Mouse (Mus musculus) embryonic facial prominence, embryonic 14.5 days (tissue): Measurements from ENCODE around the gene Rab3gap1. TPM values are rescaled to one million over a fixed set of nuclear protein-coding genes. Genes with fewer than 3 reads are reported as not detected.
A peak's percentile ranks its signal among the peaks of the same experiment; 100 is the strongest.

Source experiments
- ATAC-seq: fragments of 200-750 bp; cut with Nextera tagmentation; 2 replicates; pipeline ENCODE4 v1.8.0; 2017; ENCODE audit warnings: low read depth, moderate number of reproducible peaks, moderate TSS enrichment
- DNase-seq: peaks from one replicate; pipeline ENCODE4 v3.0.0-alpha.2; 2015; ENCODE audit warnings: low spot score
- H3K27ac ChIP-seq: fragments of 300-500 bp; sonication (generic); replicated peaks from 2 replicates; pipeline ENCODE4 v1.5.1; 2014; ENCODE audit warnings: low read depth, mild to moderate bottlenecking, low read length, moderate library complexity
- H3K27me3 ChIP-seq: fragments of 300-500 bp; sonication (generic); replicated peaks from 2 replicates; pipeline ENCODE4 v1.6.1; 2014; ENCODE audit warnings: low read length; ENCODE audit not compliant: control insufficient read depth, insufficient read depth
- H3K36me3 ChIP-seq: fragments of 300-500 bp; sonication (generic); 2 replicates; pipeline ENCODE4 v1.6.1; 2014; ENCODE audit warnings: low read length, mixed read lengths; ENCODE audit not compliant: control insufficient read depth, insufficient read depth
- H3K4me1 ChIP-seq: fragments of 300-500 bp; sonication (generic); 2 replicates; pipeline ENCODE4 v1.6.1; 2014; ENCODE audit warnings: antibody characterized with exemption, low read length; ENCODE audit not compliant: control insufficient read depth, insufficient read depth
- H3K4me2 ChIP-seq: fragments of 300-500 bp; sonication (generic); 2 replicates; pipeline ENCODE4 v1.6.1; 2014; ENCODE audit warnings: low read depth, mild to moderate bottlenecking, low read length, moderate library complexity, mixed read lengths
- H3K4me3 ChIP-seq: fragments of 300-500 bp; sonication (generic); 2 replicates; pipeline ENCODE4 v1.5.1; 2014; ENCODE audit warnings: low read depth, mild to moderate bottlenecking, low read length
- H3K9ac ChIP-seq: fragments of 300-500 bp; sonication (generic); 2 replicates; pipeline ENCODE4 v1.6.1; 2014; ENCODE audit warnings: low read depth, mild to moderate bottlenecking, low read length, moderate library complexity, mixed read lengths
- H3K9me3 ChIP-seq: fragments of 300-500 bp; sonication (generic); 2 replicates; pipeline ENCODE4 v1.6.1; 2016; ENCODE audit warnings: low read length; ENCODE audit not compliant: control insufficient read depth
- WGBS: fragments of 180-500 bp; shearing (Covaris S2); extraction: QIAGEN DNeasy Blood & Tissue Kit; methylation state at CpG from one replicate; pipeline ENCODE4 v1.1.7; 2014; 5-methylcytosine and 5-hydroxymethylcytosine counted together
- polyA plus RNA-seq: library from polyadenylated mRNA; unstranded; fragments of >200 nt; fragmentation: Nextera tagmentation; extraction: Ambion mirVana; gene quantifications from 2 replicates; pipeline ENCODE4 v1.2.1, GENCODE M21; 2014

Rab3gap1 gene
- polyA plus RNA-seq: 20.0 and 22.3 TPM in 2 replicates

- ATAC-seq (peak; percentile 98), DNase-seq (peak; percentile 93)
- H3K27ac ChIP-seq: peak within 1 kb of the TSS; percentile 57; the same call in 1 of the 2 replicates
- 16% methylated on average over 35 of the region's 47 CpGs for WGBS
- H3K4me1 ChIP-seq: peaks cover 9% of the 10 kb centered on the region
- H3K9me3 ChIP-seq: no peaks in the 10 kb centered on the region
- H3K27me3 ChIP-seq: no peaks in the 10 kb centered on the region
- peaks cover 16% of the 10 kb centered on the region for H3K36me3 ChIP-seq
- peak within 1 kb of the TSS; percentile 65 for H3K4me2 ChIP-seq
- H3K9ac ChIP-seq: peak within 1 kb of the TSS; percentile 73
- H3K4me3 ChIP-seq: peak within 1 kb of the TSS; percentile 65
These were observed at the start of gene Rab3gap1 for GRCm38 (mm10) chr1:127868300-127869261. Gene Rab3gap1, plus strand, starts transcription at chr1:127868773.

DNA sequence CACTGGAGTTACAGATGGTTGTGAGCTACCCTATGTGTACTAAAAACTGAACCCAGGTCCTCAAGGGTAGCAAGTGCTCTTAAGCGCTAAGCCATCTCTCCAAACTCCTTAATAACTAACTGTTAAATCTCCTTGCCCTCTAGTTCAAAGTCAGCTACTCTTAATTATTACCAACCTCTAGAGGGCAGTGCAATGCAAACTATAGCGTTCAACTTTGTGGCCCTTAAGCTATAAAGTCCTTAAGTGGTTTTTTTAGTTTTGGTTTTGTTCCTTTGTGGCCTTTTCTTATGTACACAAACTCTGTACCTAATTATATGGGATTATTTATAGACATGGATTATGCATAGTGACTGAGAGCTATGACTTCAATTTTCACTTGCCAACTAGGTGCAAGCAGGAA is 41.2 kb upstream of the Rab3gap1 start:
- Histone ChIP-seq H3K27ac (no peak overlapping the region), H3K36me3 (no peaks in the 10 kb centered on the region), H3K4me1 (no peaks in the 10 kb centered on the region), H3K4me3 (no peak overlapping the region), H3K9ac (no peak overlapping the region), H3K4me2 (no peak overlapping the region), H3K27me3 (no peaks in the 10 kb centered on the region), H3K9me3 (no peaks in the 10 kb centered on the region)
- WGBS: 28% methylated on average over 2 of the region's 2 CpGs
- peak; percentile 79 for DNase-seq
- no peak for ATAC-seq

DNA sequence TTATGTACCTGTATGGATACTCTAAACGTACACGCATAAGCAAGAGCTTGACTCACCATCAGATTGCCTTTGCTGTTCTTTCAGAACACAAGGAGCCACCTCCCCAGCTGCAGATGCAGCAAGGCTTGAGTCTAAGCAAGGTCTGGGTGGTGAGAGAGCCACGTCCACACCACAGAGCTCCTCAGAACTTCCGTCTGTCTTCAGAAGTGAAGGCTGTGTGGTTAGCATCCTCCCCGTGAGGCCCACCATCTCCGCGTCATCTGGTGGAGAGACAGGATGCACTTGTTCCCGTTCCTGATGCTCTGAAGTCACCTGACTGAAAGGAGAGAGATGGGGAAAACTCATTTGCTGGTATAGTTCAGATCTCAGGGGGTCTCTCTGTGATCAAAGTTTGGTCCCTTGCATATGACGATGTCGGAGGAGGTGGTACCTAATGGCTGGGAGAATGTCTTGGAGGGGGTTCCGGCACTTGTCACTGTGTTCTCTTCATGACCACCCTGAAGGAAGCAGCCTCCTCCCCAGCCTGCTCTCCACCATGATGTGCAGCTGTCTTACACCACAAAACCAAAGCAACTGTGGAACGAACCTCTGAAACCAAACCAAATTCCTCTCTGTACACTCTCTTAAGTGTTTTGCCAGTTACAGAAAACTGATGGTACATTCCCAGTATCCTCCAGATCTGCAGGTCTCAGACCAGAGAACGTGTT is 38.2 kb upstream of the Rab3gap1 start:
- no peaks in the 10 kb centered on the region for H3K36me3 ChIP-seq
- no peaks in the 10 kb centered on the region for H3K4me1 ChIP-seq
- WGBS: 85% methylated on average over 13 of the region's 13 CpGs
- H3K27ac ChIP-seq: no peak overlapping the region
- H3K27me3 ChIP-seq: no peaks in the 10 kb centered on the region
- H3K4me3 ChIP-seq: no peak overlapping the region
- H3K9me3 ChIP-seq: no peaks in the 10 kb centered on the region
- ATAC-seq: no peak
- H3K4me2 ChIP-seq: no peak overlapping the region
- no peak overlapping the region for H3K9ac ChIP-seq
- no peak for DNase-seq

GRCm38 (mm10) chr1:127833714-127834113 is 34.9 kb upstream of the Rab3gap1 start:
- WGBS: 44% methylated on average over 2 of the region's 2 CpGs
- ATAC-seq: no peak

GRCm38 (mm10) chr1:127834202-127834601 is 34.4 kb upstream of the Rab3gap1 start:
- no peak overlapping the region for H3K4me3 ChIP-seq
- DNase-seq: no peak
- 55% methylated on average over 4 of the region's 4 CpGs for WGBS
- no peaks in the 10 kb centered on the region for H3K9me3 ChIP-seq
- H3K4me1 ChIP-seq: no peaks in the 10 kb centered on the region
- H3K36me3 ChIP-seq: no peaks in the 10 kb centered on the region
- H3K9ac ChIP-seq: no peak overlapping the region
- ATAC-seq: no peak
- no peak overlapping the region for H3K4me2 ChIP-seq
- no peaks in the 10 kb centered on the region for H3K27me3 ChIP-seq
- H3K27ac ChIP-seq: no peak overlapping the region

More at GRCm38 (mm10) chr1:127833714-127834113, 34.9 kb upstream of the Rab3gap1 start:
- H3K9me3 ChIP-seq: no peaks in the 10 kb centered on the region
- H3K9ac ChIP-seq: no peak overlapping the region
- no peaks in the 10 kb centered on the region for H3K4me1 ChIP-seq
- H3K27me3 ChIP-seq: no peaks in the 10 kb centered on the region
- DNase-seq: no peak
- no peaks in the 10 kb centered on the region for H3K36me3 ChIP-seq
- no peak overlapping the region for H3K4me3 ChIP-seq
- no peak overlapping the region for H3K4me2 ChIP-seq
- H3K27ac ChIP-seq: no peak overlapping the region

GRCm38 (mm10) chr1:127836619-127837018 is 32.0 kb upstream of the Rab3gap1 start:
- WGBS: 55% methylated on average over 4 of the region's 4 CpGs
- ATAC-seq (no peak), DNase-seq (no peak)
- Histone ChIP-seq H3K9ac (no peak overlapping the region), H3K4me1 (no peaks in the 10 kb centered on the region), H3K27me3 (no peaks in the 10 kb centered on the region), H3K4me2 (no peak overlapping the region), H3K4me3 (no peak overlapping the region), H3K27ac (no peak overlapping the region), H3K36me3 (no peaks in the 10 kb centered on the region), H3K9me3 (no peaks in the 10 kb centered on the region)

DNA sequence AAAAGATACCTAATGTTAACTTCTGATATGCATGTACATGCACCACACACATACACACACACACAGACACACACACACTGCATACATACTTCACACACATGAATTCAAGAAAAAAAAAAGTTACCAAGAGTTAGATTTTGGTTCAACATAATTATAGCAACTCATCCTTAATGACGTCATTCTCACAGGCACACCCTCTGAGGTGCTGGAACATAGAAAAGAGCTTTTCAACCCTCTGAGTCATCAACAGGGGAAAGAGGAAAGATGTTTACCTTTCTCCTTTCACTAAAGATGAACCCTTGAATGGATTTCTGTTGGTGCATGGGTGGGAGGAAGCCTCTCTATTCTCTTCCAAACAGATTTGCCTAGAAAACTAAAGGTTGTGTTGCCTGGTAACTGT is 30.0 kb upstream of the Rab3gap1 start:
- Histone ChIP-seq H3K9ac (no peak overlapping the region), H3K4me2 (no peak overlapping the region), H3K4me1 (no peaks in the 10 kb centered on the region), H3K27ac (no peak overlapping the region), H3K4me3 (no peak overlapping the region), H3K27me3 (no peaks in the 10 kb centered on the region), H3K36me3 (no peaks in the 10 kb centered on the region), H3K9me3 (no peaks in the 10 kb centered on the region)
- ATAC-seq (no peak), DNase-seq (no peak)
- 64% methylated on average over 1 of the region's 1 CpGs for WGBS

- ATAC-seq (peak; percentile 15; the same call in 1 of the 2 replicates), DNase-seq (no peak)
- H3K9me3 ChIP-seq: no peaks in the 10 kb centered on the region
- H3K27me3 ChIP-seq: no peaks in the 10 kb centered on the region
- no peaks in the 10 kb centered on the region for H3K36me3 ChIP-seq
- H3K27ac ChIP-seq: no peak overlapping the region
- no peak overlapping the region for H3K9ac ChIP-seq
- no peak overlapping the region for H3K4me2 ChIP-seq
- H3K4me3 ChIP-seq: no peak overlapping the region
- 83% methylated on average over 5 of the region's 5 CpGs for WGBS
- H3K4me1 ChIP-seq: no peaks in the 10 kb centered on the region
These were observed 23.1 kb upstream of the Rab3gap1 start for GRCm38 (mm10) chr1:127845472-127845871.
